Mouse (Mus musculus) forebrain, embryonic 11.5 days (tissue): ENCODE measurements around the gene Acsl3. TPM values are rescaled to one million over a fixed set of nuclear protein-coding genes. Genes with fewer than 3 reads are reported as not detected.

ENCODE experiments used
- ATAC-seq: fragments of 200-750 bp; cut with Nextera tagmentation; replicated peaks from 2 replicates; pipeline ENCODE4 v1.8.0; 2017; ENCODE audit warnings: moderate TSS enrichment; ENCODE audit not compliant: low FRiP score
- DNase-seq: peaks from one replicate; pipeline ENCODE4 v3.0.0-alpha.2; 2017; ENCODE audit warnings: low spot score
- H3K27ac ChIP-seq: fragments of 300-500 bp; sonication (generic); 2 replicates; pipeline ENCODE4 v1.5.1; 2014; ENCODE audit warnings: low read depth, low read length
- H3K27me3 ChIP-seq: fragments of 300-500 bp; sonication (generic); 2 replicates; pipeline ENCODE4 v1.6.1; 2014; ENCODE audit warnings: mild to moderate bottlenecking, low read length, mixed read lengths; ENCODE audit not compliant: control insufficient read depth, insufficient read depth
- H3K36me3 ChIP-seq: fragments of 300-500 bp; sonication (generic); 2 replicates; pipeline ENCODE4 v1.6.1; 2014; ENCODE audit warnings: mild to moderate bottlenecking, low read length, moderate library complexity, mixed read lengths; ENCODE audit not compliant: control insufficient read depth, insufficient read depth
- H3K4me1 ChIP-seq: fragments of 300-500 bp; sonication (generic); replicated peaks from 2 replicates; pipeline ENCODE4 v1.6.1; 2014; ENCODE audit warnings: low read length, mixed read lengths; ENCODE audit not compliant: control insufficient read depth, insufficient read depth
- H3K4me2 ChIP-seq: fragments of 300-500 bp; sonication (generic); 2 replicates; pipeline ENCODE4 v1.6.1; 2014; ENCODE audit warnings: low read depth, mild to moderate bottlenecking, low read length, moderate library complexity, mixed read lengths; ENCODE audit not compliant: severe bottlenecking
- H3K4me3 ChIP-seq: fragments of 300-500 bp; sonication (generic); 2 replicates; pipeline ENCODE4 v1.5.1; 2014; ENCODE audit warnings: low read depth, low read length
- H3K9ac ChIP-seq: fragments of 300-500 bp; sonication (generic); 2 replicates; pipeline ENCODE4 v1.6.1; 2014; ENCODE audit warnings: low read length
- H3K9me3 ChIP-seq: fragments of 300-500 bp; sonication (generic); 2 replicates; pipeline ENCODE4 v1.6.1; 2016; ENCODE audit warnings: low read length, mixed read lengths; ENCODE audit not compliant: control insufficient read depth
- WGBS: fragments of 180-500 bp; shearing (Covaris S2); extraction: QIAGEN DNeasy Blood & Tissue Kit; methylation state at CpG from one replicate; pipeline ENCODE4 v1.1.7; 2014; 5-methylcytosine and 5-hydroxymethylcytosine counted together
- polyA plus RNA-seq: library from polyadenylated mRNA; unstranded; fragments of >200 nt; fragmentation: Nextera tagmentation; extraction: Ambion mirVana; gene quantifications from 2 replicates; pipeline ENCODE4 v1.2.1, GENCODE M21; 2014

Acsl3 gene
- polyA plus RNA-seq, 1 experiment from 2014 or later, result 102 TPM

GRCm38 (mm10) chr1:78642197-78642596 is 15.4 kb upstream of the Acsl3 start:
- H3K4me3 ChIP-seq, result no peak overlapping the region
- H3K9ac ChIP-seq, result no peak overlapping the region
- no peaks in the 10 kb centered on the region for H3K4me1 ChIP-seq
- no peak for DNase-seq
- no peaks in the 10 kb centered on the region for H3K36me3 ChIP-seq
- H3K9me3 ChIP-seq, result no peaks in the 10 kb centered on the region
- WGBS, result 91% methylated on average over 2 of the region's 2 CpGs
- H3K27ac ChIP-seq, result no peak overlapping the region
- no peak overlapping the region for H3K4me2 ChIP-seq
- ATAC-seq, result no peak
- no peaks in the 10 kb centered on the region for H3K27me3 ChIP-seq

GRCm38 (mm10) chr1:78647317-78647885 is 10.2 kb upstream of the Acsl3 start:
- 77% methylated on average over 8 of the region's 8 CpGs for WGBS
- H3K27me3 ChIP-seq, result no peaks in the 10 kb centered on the region
- H3K27ac ChIP-seq, result no peak overlapping the region
- H3K4me3 ChIP-seq, result no peak overlapping the region
- no peaks in the 10 kb centered on the region for H3K4me1 ChIP-seq
- no peaks in the 10 kb centered on the region for H3K9me3 ChIP-seq
- ATAC-seq (no peak), DNase-seq (no peak)
- no peaks in the 10 kb centered on the region for H3K36me3 ChIP-seq
- H3K4me2 ChIP-seq, result no peak overlapping the region
- H3K9ac ChIP-seq, result no peak overlapping the region

- H3K27ac ChIP-seq, result no peak overlapping the region
- ATAC-seq (peak; percentile 46; the same call in 1 of the 2 replicates), DNase-seq (no peak)
- H3K36me3 ChIP-seq, result no peaks in the 10 kb centered on the region
- no peaks in the 10 kb centered on the region for H3K9me3 ChIP-seq
- no peak overlapping the region for H3K4me3 ChIP-seq
- WGBS, result 48% methylated on average over 6 of the region's 6 CpGs
- no peak overlapping the region for H3K9ac ChIP-seq
- no peaks in the 10 kb centered on the region for H3K4me1 ChIP-seq
- no peaks in the 10 kb centered on the region for H3K27me3 ChIP-seq
- H3K4me2 ChIP-seq, result no peak overlapping the region
These were observed 8.2 kb upstream of the Acsl3 start for GRCm38 (mm10) chr1:78649269-78650061.

- H3K27me3 ChIP-seq, result no peaks in the 10 kb centered on the region
- no peaks in the 10 kb centered on the region for H3K36me3 ChIP-seq
- WGBS, result 8% methylated on average over 2 of the region's 2 CpGs
- no peak overlapping the region for H3K9ac ChIP-seq
- no peaks in the 10 kb centered on the region for H3K9me3 ChIP-seq
- no peak overlapping the region for H3K4me2 ChIP-seq
- no peak overlapping the region for H3K4me3 ChIP-seq
- H3K27ac ChIP-seq, result no peak overlapping the region
- ATAC-seq (no peak), DNase-seq (no peak)
- peaks cover 10% of the 10 kb centered on the region for H3K4me1 ChIP-seq
These were observed 1.2 kb upstream of the Acsl3 start for GRCm38 (mm10) chr1:78656472-78656871.

GRCm38 (mm10) chr1:78657021-78657629 is 500 bp upstream of the Acsl3 start:
- Histone ChIP-seq H3K9me3 (no peaks in the 10 kb centered on the region), H3K27me3 (no peaks in the 10 kb centered on the region), H3K9ac (peak overlapping the region; percentile 31), H3K27ac (no peak overlapping the region; the same call in 1 of the 2 replicates), H3K4me2 (peak overlapping the region; percentile 72), H3K36me3 (no peaks in the 10 kb centered on the region), H3K4me1 (peaks cover 10% of the 10 kb centered on the region), H3K4me3 (peak overlapping the region; percentile 97)
- no peak for DNase-seq
- WGBS, result 33% methylated on average over 22 of the region's 22 CpGs
- ATAC-seq, result no peak

- H3K9ac ChIP-seq, result peak overlapping the region; percentile 97
- peak overlapping the region; percentile 72 for H3K4me2 ChIP-seq
- H3K9me3 ChIP-seq, result no peaks in the 10 kb centered on the region
- peak overlapping the region; percentile 97 for H3K4me3 ChIP-seq
- ATAC-seq (no peak), DNase-seq (no peak)
- 1% methylated on average over 20 of the region's 20 CpGs for WGBS
- H3K4me1 ChIP-seq, result peaks cover 10% of the 10 kb centered on the region
- peak overlapping the region; percentile 93; the same call in 1 of the 2 replicates for H3K27ac ChIP-seq
- no peaks in the 10 kb centered on the region for H3K27me3 ChIP-seq
- H3K36me3 ChIP-seq, result no peaks in the 10 kb centered on the region
These were observed 1.0 kb downstream of the Acsl3 start for GRCm38 (mm10) chr1:78658441-78659269.

GRCm38 (mm10) chr1:78659270-78659823 is 1.7 kb downstream of the Acsl3 start:
- Histone ChIP-seq H3K27ac (no peak overlapping the region), H3K4me3 (peak overlapping the region; percentile 97), H3K9ac (peak overlapping the region; percentile 97), H3K36me3 (no peaks in the 10 kb centered on the region), H3K27me3 (no peaks in the 10 kb centered on the region), H3K9me3 (no peaks in the 10 kb centered on the region), H3K4me2 (peak overlapping the region; percentile 72), H3K4me1 (peaks cover 10% of the 10 kb centered on the region)
- DNase-seq, result no peak
- WGBS, result 34% methylated on average over 4 of the region's 4 CpGs
- ATAC-seq, result no peak

- DNase-seq (no peak), ATAC-seq (no peak)
- 96% methylated on average over 4 of the region's 4 CpGs for WGBS
- no peak overlapping the region for H3K9ac ChIP-seq
- H3K27ac ChIP-seq, result no peak overlapping the region
- H3K4me2 ChIP-seq, result no peak overlapping the region
- H3K27me3 ChIP-seq, result no peaks in the 10 kb centered on the region
- no peaks in the 10 kb centered on the region; the same call in 1 of the 2 replicates for H3K36me3 ChIP-seq
- no peak overlapping the region for H3K4me3 ChIP-seq
- no peaks in the 10 kb centered on the region for H3K9me3 ChIP-seq
- H3K4me1 ChIP-seq, result peaks cover 7% of the 10 kb centered on the region
These were observed 6.7 kb downstream of the Acsl3 start for GRCm38 (mm10) chr1:78664326-78664725.
